Mouse (Mus musculus) thymus, postnatal 14 days (tissue): ENCODE data around the gene Ap2b1.
"Not testable (repeated sequence)": the region's sequence is repeated elsewhere in the genome, so short reads cannot be mapped to it uniquely, and the experiment has no call there.

ENCODE experiments used
- DNase-seq: peaks from one replicate; pipeline ENCODE4 v3.0.0; 2021

Gene Ap2b1

GRCm38 (mm10) chr11:83302124-83302523 lies 3.3 kb downstream of the Ap2b1 start:
- DNase-seq: peak; percentile 64

- DNase-seq: peak; percentile 96
Observed at GRCm38 (mm10) chr11:83302526-83303251, 3.9 kb downstream of the Ap2b1 start, which contains the start of gene Pex12. Gene Pex12 (minus strand): TSS chr11:83302586.

GRCm38 (mm10) chr11:83303751-83304150 lies 4.9 kb downstream of the Ap2b1 start:
- no peak for DNase-seq

- no peak for DNase-seq
Observed at GRCm38 (mm10) chr11:83304485-83304884, 5.7 kb downstream of the Ap2b1 start.

GRCm38 (mm10) chr11:83306700-83307253 lies 8.0 kb downstream of the Ap2b1 start:
- DNase-seq: no peak

GRCm38 (mm10) chr11:83312471-83312870 lies 13.6 kb downstream of the Ap2b1 start:
- no peak for DNase-seq

- DNase-seq: no peak
Observed at GRCm38 (mm10) chr11:83319048-83319447, 20.2 kb downstream of the Ap2b1 start.

- not testable (repeated sequence) for DNase-seq
Observed at GRCm38 (mm10) chr11:83326692-83327091, 27.9 kb downstream of the Ap2b1 start.

- DNase-seq: peak; percentile 62
Observed at GRCm38 (mm10) chr11:83327427-83327826, 28.6 kb downstream of the Ap2b1 start.

- DNase-seq: no peak
Observed at GRCm38 (mm10) chr11:83335826-83336225, 37.0 kb downstream of the Ap2b1 start.

GRCm38 (mm10) chr11:83339705-83340104 lies 40.9 kb downstream of the Ap2b1 start:
- DNase-seq: no peak

- no peak for DNase-seq
Observed at GRCm38 (mm10) chr11:83341716-83342245, 43.0 kb downstream of the Ap2b1 start.

GRCm38 (mm10) chr11:83355428-83355827 lies 56.6 kb downstream of the Ap2b1 start:
- no peak for DNase-seq

- DNase-seq: peak; percentile 26
Observed at GRCm38 (mm10) chr11:83357421-83357820, 58.6 kb downstream of the Ap2b1 start.

- no peak for DNase-seq
Observed at GRCm38 (mm10) chr11:83364656-83365055, 65.8 kb downstream of the Ap2b1 start.

- no peak for DNase-seq
Observed at GRCm38 (mm10) chr11:83371267-83371666, 72.4 kb downstream of the Ap2b1 start.

- DNase-seq: no peak
Observed at GRCm38 (mm10) chr11:83379745-83380341, 81.0 kb downstream of the Ap2b1 start.

- DNase-seq: no peak
Observed at GRCm38 (mm10) chr11:83382876-83383531, 84.2 kb downstream of the Ap2b1 start.

GRCm38 (mm10) chr11:83383532-83383887 lies 84.7 kb downstream of the Ap2b1 start:
- no peak for DNase-seq

GRCm38 (mm10) chr11:83393062-83393461 lies 94.2 kb downstream of the Ap2b1 start:
- no peak for DNase-seq

- DNase-seq: no peak
Observed at GRCm38 (mm10) chr11:83394802-83395439, 96.1 kb downstream of the Ap2b1 start.

- no peak for DNase-seq
Observed at GRCm38 (mm10) chr11:83397626-83398025, 98.8 kb downstream of the Ap2b1 start.

- DNase-seq: no peak
Observed at GRCm38 (mm10) chr11:83398724-83399123, 99.9 kb downstream of the Ap2b1 start.
